Mouse (Mus musculus): ENCODE data around the gene Gkn2.

- TF ChIP-seq CTCF (IDR thresholded peaks at IDR 0.05; ENCODE audit: low read depth, low read length) = no peak
- no peak for TF ChIP-seq POLR2A (IDR thresholded peaks at IDR 0.05; ENCODE audit: borderline replicate concordance, low read depth, low read length)
These were observed 26.9 kb downstream of the Gkn2 start for GRCm38 (mm10) chr6:87399886-87400566.

Measured in bone marrow macrophage, adult 2 months (primary cell).